Mouse (Mus musculus): ENCODE results near the gene Tlcd1. TPM values are rescaled to one million over a fixed set of nuclear protein-coding genes. Genes with fewer than 3 reads are reported as not detected.

Tlcd1 gene
- polyA plus RNA-seq, 1 experiment from 2014 or later, result 23.8 TPM

DNA sequence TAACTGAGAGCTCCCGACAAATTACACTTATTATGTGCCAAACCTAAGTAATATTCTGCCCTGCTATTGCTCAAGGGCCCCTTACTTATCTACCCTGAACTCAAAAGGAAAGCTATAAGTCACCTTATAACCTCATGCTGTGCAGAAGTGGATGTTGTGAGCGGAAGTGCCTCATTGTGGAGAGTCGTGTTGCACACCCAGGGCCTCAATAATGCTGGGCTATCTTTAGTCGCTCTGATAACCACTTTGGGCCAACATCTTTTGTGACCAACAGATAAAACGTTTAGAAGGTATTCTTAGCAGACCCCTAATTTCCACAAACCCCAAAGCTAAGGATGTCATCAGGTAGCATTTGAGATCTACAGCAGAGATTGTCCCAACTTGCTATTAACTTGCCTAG, 35.8 kb upstream of the Tlcd1 start:
- no peak overlapping the region for H3K4me2 ChIP-seq (ENCODE audit: low read depth, low read length)
- no peak overlapping the region for H3K9ac ChIP-seq (ENCODE audit: low read depth, low read length)
- ATAC-seq (ENCODE audit: low read depth), result no peak
- no peaks in the 10 kb centered on the region for H3K27me3 ChIP-seq (replicated peaks; ENCODE audit: control insufficient read depth, insufficient read depth, low read length)
- H3K4me3 ChIP-seq (ENCODE audit: low read depth, low read length), result no peak overlapping the region
- peaks cover 28% of the 10 kb centered on the region for H3K36me3 ChIP-seq (ENCODE audit: control insufficient read depth, insufficient read depth, low read length)
- no peak for DNase-seq (ENCODE audit: low spot score)
- no peaks in the 10 kb centered on the region for H3K9me3 ChIP-seq (ENCODE audit: control insufficient read depth, low read length)
- WGBS, result 82% methylated on average over 5 of the region's 5 CpGs
- H3K4me1 ChIP-seq (ENCODE audit: control insufficient read depth, insufficient read depth, low read length), result no peaks in the 10 kb centered on the region
- no peak overlapping the region for H3K27ac ChIP-seq (replicated peaks; ENCODE audit: low read depth, low read length)

DNA sequence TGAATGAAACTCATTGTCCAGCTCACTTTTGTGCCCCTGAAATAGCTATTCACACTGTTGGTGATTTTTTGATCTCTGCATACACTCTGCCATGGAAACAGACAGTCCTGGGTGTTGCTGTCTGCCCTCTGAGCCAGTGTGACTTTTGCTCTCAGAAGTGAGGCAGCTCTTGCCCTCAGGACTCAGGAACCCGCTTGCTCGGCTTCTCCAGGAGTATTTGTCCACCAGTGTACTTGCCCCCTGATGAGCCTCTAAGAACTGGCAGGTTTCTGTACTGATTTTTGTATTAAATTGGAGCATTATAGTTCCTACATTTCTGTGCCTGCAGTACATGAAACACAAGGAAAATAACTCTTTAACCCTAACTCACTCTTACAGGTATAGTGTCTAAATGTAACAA, 33.0 kb upstream of the Tlcd1 start:
- H3K36me3 ChIP-seq (ENCODE audit: control insufficient read depth, insufficient read depth, low read length), result peaks cover 51% of the 10 kb centered on the region
- ATAC-seq (ENCODE audit: low read depth), result no peak
- no peak for DNase-seq (ENCODE audit: low spot score)
- no peak overlapping the region for H3K27ac ChIP-seq (replicated peaks; ENCODE audit: low read depth, low read length)
- no peaks in the 10 kb centered on the region for H3K4me1 ChIP-seq (ENCODE audit: control insufficient read depth, insufficient read depth, low read length)
- no peak overlapping the region for H3K4me3 ChIP-seq (ENCODE audit: low read depth, low read length)
- H3K9me3 ChIP-seq (ENCODE audit: control insufficient read depth, low read length), result no peaks in the 10 kb centered on the region
- H3K4me2 ChIP-seq (ENCODE audit: low read depth, low read length), result no peak overlapping the region
- H3K9ac ChIP-seq (ENCODE audit: low read depth, low read length), result no peak overlapping the region
- H3K27me3 ChIP-seq (replicated peaks; ENCODE audit: control insufficient read depth, insufficient read depth, low read length), result no peaks in the 10 kb centered on the region
- 87% methylated on average over 2 of the region's 2 CpGs for WGBS

DNA sequence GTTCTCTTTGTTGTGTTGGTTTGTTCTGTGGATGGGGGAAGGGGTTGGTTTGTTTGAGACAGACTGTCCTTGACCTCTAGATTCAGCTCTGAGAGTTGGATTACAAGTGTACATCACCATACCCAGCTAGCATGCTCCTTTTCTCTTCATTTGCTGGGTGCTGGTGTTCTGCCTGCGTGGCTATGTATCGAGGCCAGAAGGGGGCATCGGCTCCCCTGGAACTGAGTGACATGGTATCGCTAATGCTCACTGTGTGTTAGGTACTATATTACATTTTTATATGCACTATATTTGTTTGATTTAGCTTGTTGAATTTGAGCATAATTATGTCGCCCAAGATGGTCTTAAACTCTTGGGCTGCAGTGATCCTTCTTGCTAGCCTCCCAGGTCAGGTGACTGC, 30.3 kb upstream of the Tlcd1 start:
- no peaks in the 10 kb centered on the region for H3K4me1 ChIP-seq (ENCODE audit: control insufficient read depth, insufficient read depth, low read length)
- H3K9ac ChIP-seq (ENCODE audit: low read depth, low read length), result no peak overlapping the region
- WGBS, result 75% methylated on average over 5 of the region's 5 CpGs
- peaks cover 74% of the 10 kb centered on the region for H3K36me3 ChIP-seq (ENCODE audit: control insufficient read depth, insufficient read depth, low read length)
- H3K9me3 ChIP-seq (ENCODE audit: control insufficient read depth, low read length), result no peaks in the 10 kb centered on the region
- no peak overlapping the region for H3K4me2 ChIP-seq (ENCODE audit: low read depth, low read length)
- H3K4me3 ChIP-seq (ENCODE audit: low read depth, low read length), result no peak overlapping the region
- DNase-seq (ENCODE audit: low spot score), result no peak
- H3K27ac ChIP-seq (replicated peaks; ENCODE audit: low read depth, low read length), result peak overlapping the region; percentile 61
- H3K27me3 ChIP-seq (replicated peaks; ENCODE audit: control insufficient read depth, insufficient read depth, low read length), result no peaks in the 10 kb centered on the region
- no peak for ATAC-seq (ENCODE audit: low read depth)

DNA sequence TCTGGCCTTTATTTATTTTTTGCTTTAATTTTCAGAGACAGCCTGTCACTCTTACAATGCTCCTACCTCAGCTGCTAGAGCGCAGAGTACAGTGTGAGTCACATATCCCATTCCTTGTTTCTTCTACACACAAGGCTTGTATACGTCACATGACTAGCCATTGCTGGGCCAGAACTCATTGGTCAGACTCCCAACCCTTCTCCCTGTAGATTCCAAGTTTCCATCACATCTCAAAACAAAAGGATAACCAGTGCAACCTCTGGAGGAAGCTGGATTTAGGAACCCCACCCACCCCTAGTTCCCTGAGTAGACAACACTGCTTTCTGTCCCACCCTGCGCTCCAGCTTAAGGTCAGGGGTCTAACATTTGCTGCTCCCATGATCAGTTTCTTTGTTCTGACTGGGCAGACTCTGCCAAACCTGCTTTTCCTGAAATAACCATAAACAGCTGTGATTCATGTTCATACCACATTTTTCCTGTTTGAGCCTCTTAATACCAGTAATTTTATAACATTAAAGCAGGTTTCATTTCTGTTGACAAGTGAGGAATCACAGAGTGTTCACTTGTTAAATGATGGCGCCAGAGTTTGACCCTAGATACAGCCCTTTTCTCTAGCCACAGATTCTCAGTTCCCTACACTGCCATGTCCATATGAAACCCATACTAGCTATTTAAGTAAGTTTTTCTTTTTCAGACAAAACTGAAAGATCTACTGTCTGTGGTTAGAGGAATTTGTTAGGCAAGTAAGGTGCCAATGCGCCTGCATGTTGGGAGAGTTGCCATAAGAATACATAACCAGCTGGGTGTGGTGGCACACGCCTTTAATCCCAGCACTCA, 29.6 kb upstream of the Tlcd1 start:
- no peak overlapping the region for H3K4me3 ChIP-seq (ENCODE audit: low read depth, low read length)
- DNase-seq (ENCODE audit: low spot score) (peak; percentile 47), ATAC-seq (ENCODE audit: low read depth) (peak; percentile 74; the same call in 1 of the 2 replicates)
- no peak overlapping the region; the same call in 1 of the 2 replicates for H3K9ac ChIP-seq (ENCODE audit: low read depth, low read length)
- peak overlapping the region; percentile 61 for H3K27ac ChIP-seq (replicated peaks; ENCODE audit: low read depth, low read length)
- H3K9me3 ChIP-seq (ENCODE audit: control insufficient read depth, low read length), result no peaks in the 10 kb centered on the region
- H3K27me3 ChIP-seq (replicated peaks; ENCODE audit: control insufficient read depth, insufficient read depth, low read length), result no peaks in the 10 kb centered on the region
- no peak overlapping the region for H3K4me2 ChIP-seq (ENCODE audit: low read depth, low read length)
- H3K36me3 ChIP-seq (ENCODE audit: control insufficient read depth, insufficient read depth, low read length), result peaks cover 75% of the 10 kb centered on the region
- 75% methylated on average over 6 of the region's 6 CpGs for WGBS
- no peaks in the 10 kb centered on the region for H3K4me1 ChIP-seq (ENCODE audit: control insufficient read depth, insufficient read depth, low read length)

DNA sequence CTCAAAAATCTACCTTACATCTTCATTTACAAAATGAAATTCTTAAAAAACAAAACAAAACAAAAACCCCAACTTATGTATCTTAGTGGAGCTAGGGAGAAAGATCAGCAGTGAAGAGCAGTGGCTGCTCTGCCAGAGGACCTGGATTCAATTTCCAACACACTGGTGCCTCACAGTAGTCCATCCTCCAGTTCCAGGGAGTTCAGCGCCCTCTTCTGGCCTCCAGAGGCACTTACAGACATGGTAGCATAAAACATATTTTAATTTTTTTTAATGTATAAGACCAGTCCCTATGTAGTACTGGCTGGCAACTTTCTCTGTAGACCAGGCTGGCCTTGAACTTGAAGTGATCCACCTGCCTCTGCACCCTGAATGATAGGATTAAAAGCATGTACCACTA, 25.4 kb upstream of the Tlcd1 start:
- H3K4me3 ChIP-seq (ENCODE audit: low read depth, low read length), result no peak overlapping the region
- no peaks in the 10 kb centered on the region for H3K27me3 ChIP-seq (replicated peaks; ENCODE audit: control insufficient read depth, insufficient read depth, low read length)
- H3K27ac ChIP-seq (replicated peaks; ENCODE audit: low read depth, low read length), result no peak overlapping the region
- WGBS, result 57% methylated on average over 1 of the region's 1 CpGs
- DNase-seq (ENCODE audit: low spot score) (no peak), ATAC-seq (ENCODE audit: low read depth) (no peak)
- H3K9me3 ChIP-seq (ENCODE audit: control insufficient read depth, low read length), result no peaks in the 10 kb centered on the region
- H3K9ac ChIP-seq (ENCODE audit: low read depth, low read length), result no peak overlapping the region
- H3K36me3 ChIP-seq (ENCODE audit: control insufficient read depth, insufficient read depth, low read length), result peaks cover 76% of the 10 kb centered on the region
- no peak overlapping the region for H3K4me2 ChIP-seq (ENCODE audit: low read depth, low read length)
- 0 out of 2 replicates have a peak, but pooled peaks cover 3% of the 10 kb centered on the region for H3K4me1 ChIP-seq (ENCODE audit: control insufficient read depth, insufficient read depth, low read length)

DNA sequence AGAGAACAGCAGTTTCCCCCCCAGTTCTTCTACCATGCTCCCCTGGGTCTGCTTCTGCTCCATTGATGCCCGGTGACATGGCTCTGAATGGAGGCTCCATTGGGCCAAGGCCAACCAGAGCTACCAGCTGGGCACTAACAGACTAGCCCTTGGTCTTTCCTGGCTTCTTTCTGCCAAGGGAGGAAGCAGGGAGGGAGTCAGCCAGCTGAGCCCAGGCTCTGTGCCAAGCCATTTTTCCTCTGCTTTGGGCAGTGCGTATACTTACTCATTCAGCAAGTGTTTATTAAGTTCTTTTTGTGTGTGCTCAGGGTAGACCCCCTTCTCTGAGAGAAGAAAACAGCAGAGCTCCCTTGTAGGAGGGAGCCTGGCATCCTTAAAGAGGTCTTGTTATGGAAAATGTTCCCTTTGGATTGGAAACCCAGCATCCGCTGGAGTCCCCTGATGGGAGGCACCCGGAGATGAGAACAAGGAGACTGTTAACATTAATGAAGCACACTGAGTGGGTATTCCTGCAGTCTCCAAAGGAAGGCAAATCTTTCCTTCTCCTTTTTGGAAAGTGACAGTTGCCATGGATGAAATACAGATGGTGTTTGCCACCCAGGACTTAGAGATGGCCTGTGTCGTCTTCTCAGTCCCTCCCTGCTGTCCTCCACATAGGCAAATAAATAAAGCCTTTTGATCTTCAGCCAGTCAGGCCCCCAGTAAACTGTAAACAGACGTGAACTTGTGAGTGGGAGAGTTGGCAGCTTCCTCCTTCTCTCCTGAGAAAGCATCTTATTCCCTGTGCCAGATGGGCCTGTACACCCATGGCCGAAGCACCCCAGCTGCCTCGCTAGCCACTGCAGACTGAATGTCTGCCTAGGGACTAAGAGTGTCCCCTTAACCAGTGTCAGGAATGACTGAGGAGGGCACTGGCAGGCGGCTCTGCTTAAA, 23.9 kb upstream of the Tlcd1 start:
- no peaks in the 10 kb centered on the region for H3K27me3 ChIP-seq (replicated peaks; ENCODE audit: control insufficient read depth, insufficient read depth, low read length)
- H3K9ac ChIP-seq (ENCODE audit: low read depth, low read length), result no peak overlapping the region
- no peaks in the 10 kb centered on the region for H3K9me3 ChIP-seq (ENCODE audit: control insufficient read depth, low read length)
- no peak overlapping the region for H3K4me3 ChIP-seq (ENCODE audit: low read depth, low read length)
- 53% methylated on average over 7 of the region's 9 CpGs for WGBS
- 0 out of 2 replicates have a peak, but pooled peaks cover 3% of the 10 kb centered on the region for H3K4me1 ChIP-seq (ENCODE audit: control insufficient read depth, insufficient read depth, low read length)
- peak overlapping the region; percentile 57 for H3K27ac ChIP-seq (replicated peaks; ENCODE audit: low read depth, low read length)
- ATAC-seq (ENCODE audit: low read depth) (no peak), DNase-seq (ENCODE audit: low spot score) (peak; percentile 53)
- peaks cover 78% of the 10 kb centered on the region for H3K36me3 ChIP-seq (ENCODE audit: control insufficient read depth, insufficient read depth, low read length)
- no peak overlapping the region for H3K4me2 ChIP-seq (ENCODE audit: low read depth, low read length)

DNA sequence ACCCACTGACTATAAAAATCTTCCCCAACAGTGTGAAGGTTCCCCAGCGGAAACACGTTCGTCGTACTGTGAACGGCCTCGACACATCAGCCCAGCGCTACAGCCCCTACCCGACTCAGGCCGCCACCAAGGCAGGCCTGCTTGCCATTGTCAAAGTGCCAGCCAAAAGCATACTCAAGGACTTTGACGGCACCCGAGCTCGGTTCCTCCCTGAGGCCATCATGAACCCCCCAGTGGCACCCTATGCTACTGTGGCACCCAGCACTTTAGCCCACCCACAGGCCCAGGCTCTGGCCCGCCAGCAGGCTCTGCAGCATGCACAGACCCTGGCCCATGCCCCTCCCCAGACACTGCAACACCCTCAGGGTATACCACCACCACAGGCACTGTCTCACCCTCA, 22.7 kb upstream of the Tlcd1 start:
- H3K36me3 ChIP-seq (ENCODE audit: control insufficient read depth, insufficient read depth, low read length), result peaks cover 82% of the 10 kb centered on the region
- DNase-seq (ENCODE audit: low spot score), result no peak
- H3K9ac ChIP-seq (ENCODE audit: low read depth, low read length), result no peak overlapping the region
- ATAC-seq (ENCODE audit: low read depth), result no peak
- H3K27ac ChIP-seq (replicated peaks; ENCODE audit: low read depth, low read length), result no peak overlapping the region
- no peak overlapping the region for H3K4me3 ChIP-seq (ENCODE audit: low read depth, low read length)
- 0 out of 2 replicates have a peak, but pooled peaks cover 6% of the 10 kb centered on the region for H3K4me1 ChIP-seq (ENCODE audit: control insufficient read depth, insufficient read depth, low read length)
- 87% methylated on average over 13 of the region's 13 CpGs for WGBS
- no peak overlapping the region for H3K4me2 ChIP-seq (ENCODE audit: low read depth, low read length)
- no peaks in the 10 kb centered on the region for H3K9me3 ChIP-seq (ENCODE audit: control insufficient read depth, low read length)
- H3K27me3 ChIP-seq (replicated peaks; ENCODE audit: control insufficient read depth, insufficient read depth, low read length), result no peaks in the 10 kb centered on the region

DNA sequence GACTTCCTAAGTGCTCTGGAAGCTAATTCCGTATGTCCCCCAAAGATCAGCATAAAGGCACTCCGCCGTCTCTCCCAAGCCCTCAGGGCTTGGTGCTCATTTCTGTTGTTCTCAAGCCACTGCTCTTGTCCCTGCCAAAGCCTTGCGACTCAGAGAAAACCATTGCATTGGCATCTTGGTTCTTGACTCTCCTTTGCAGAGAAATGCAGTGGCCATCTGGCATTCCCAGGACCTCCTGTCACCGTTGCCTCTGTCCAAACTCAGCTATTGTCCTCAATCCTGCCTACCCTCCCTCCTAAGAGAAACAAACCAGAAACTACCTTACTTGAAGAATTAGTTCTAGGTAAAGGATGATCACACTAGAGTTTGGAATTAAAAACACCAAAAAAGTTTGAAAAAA, 20.8 kb upstream of the Tlcd1 start:
- WGBS, result 65% methylated on average over 5 of the region's 5 CpGs
- H3K27me3 ChIP-seq (replicated peaks; ENCODE audit: control insufficient read depth, insufficient read depth, low read length), result no peaks in the 10 kb centered on the region
- ATAC-seq (ENCODE audit: low read depth) (no peak), DNase-seq (ENCODE audit: low spot score) (no peak)
- H3K4me3 ChIP-seq (ENCODE audit: low read depth, low read length), result no peak overlapping the region
- H3K4me2 ChIP-seq (ENCODE audit: low read depth, low read length), result no peak overlapping the region
- no peak overlapping the region for H3K27ac ChIP-seq (replicated peaks; ENCODE audit: low read depth, low read length)
- H3K4me1 ChIP-seq (ENCODE audit: control insufficient read depth, insufficient read depth, low read length), result 0 out of 2 replicates have a peak, but pooled peaks cover 6% of the 10 kb centered on the region
- peaks cover 83% of the 10 kb centered on the region for H3K36me3 ChIP-seq (ENCODE audit: control insufficient read depth, insufficient read depth, low read length)
- no peak overlapping the region for H3K9ac ChIP-seq (ENCODE audit: low read depth, low read length)
- no peaks in the 10 kb centered on the region for H3K9me3 ChIP-seq (ENCODE audit: control insufficient read depth, low read length)

Data from embryonic facial prominence, embryonic 14.5 days (tissue).